26 mouse cellular contexts compared by ENCODE assay signal in genomic region chr4:49039854-49040253, GRCm38 (mm10). TPM values are rescaled to one million over a fixed set of nuclear protein-coding genes. Genes with fewer than 3 reads are reported as not detected.
"Had no signal": no experiment of that assay in that cellular context is flagged by ENCODE, and none has a peak within 500 bp of the region (broad histone marks: within the 10 kb centered on the region; RNA-seq: fewer than 3 reads in every experiment).

No protein-coding gene starts in this region.

- H3K4me2 ChIP-seq: heart, embryonic 12.5 days; intestine, embryonic 15.5 days; limb, embryonic 12.5 days; liver, embryonic 11.5 days; liver, embryonic 13.5 days; liver, embryonic 15.5 days had no signal

- H3K27me3 ChIP-seq: heart, embryonic 12.5 days; intestine, embryonic 15.5 days; liver, embryonic 13.5 days; liver, embryonic 15.5 days had no signal

- H3K9ac ChIP-seq: heart, embryonic 12.5 days; intestine, embryonic 15.5 days; limb, embryonic 12.5 days; liver, embryonic 13.5 days; liver, embryonic 15.5 days had no signal

- H3K36me3 ChIP-seq: heart, embryonic 10.5 days; heart, embryonic 12.5 days; hindbrain, embryonic 10.5 days; intestine, embryonic 15.5 days; limb, embryonic 10.5 days; limb, embryonic 12.5 days; liver, embryonic 13.5 days; liver, embryonic 15.5 days had no signal

- ATAC-seq: inflammation-experienced regulatory T-cells, adult 6 months; intestine, embryonic 15.5 days; intestine, postnatal 0 days had no signal

- H3K9me3 ChIP-seq: heart, embryonic 10.5 days; heart, embryonic 12.5 days; hindbrain, embryonic 10.5 days; intestine, embryonic 15.5 days; limb, embryonic 10.5 days; limb, embryonic 12.5 days; liver, embryonic 13.5 days; liver, embryonic 15.5 days had no signal

- H3K4me3 ChIP-seq: gastrocnemius, adult 2 months; heart, embryonic 10.5 days; heart, embryonic 12.5 days; hindbrain, embryonic 10.5 days; intestine, embryonic 15.5 days; layer of hippocampus, adult 2 months; left cerebral cortex, adult 2 months; limb, embryonic 10.5 days; limb, embryonic 12.5 days; liver, embryonic 13.5 days; liver, embryonic 15.5 days had no signal

- H3K4me1 ChIP-seq: heart, embryonic 10.5 days; hindbrain, embryonic 10.5 days; intestine, embryonic 15.5 days; limb, embryonic 10.5 days; limb, embryonic 12.5 days; liver, embryonic 13.5 days; liver, embryonic 15.5 days had no signal

- H3K27ac ChIP-seq: gastrocnemius, adult 2 months; heart, embryonic 10.5 days; hindbrain, embryonic 10.5 days; intestine, embryonic 15.5 days; layer of hippocampus, adult 2 months; left cerebral cortex, adult 2 months; limb, embryonic 10.5 days; limb, embryonic 12.5 days; liver, embryonic 13.5 days; liver, embryonic 15.5 days had no signal

- DNase-seq: gastrocnemius, adult 2 months; gastrocnemius, postnatal 10 days; gastrocnemius, postnatal 25 days; heart, adult 18-20 months; heart, postnatal 10 days; heart, postnatal 4 days; kidney, adult 18-20 months; kidney, adult 8-10 months; kidney, postnatal 10 days; kidney, postnatal 25 days; kidney, postnatal 4 days; liver; liver, embryonic 13.5 days had no signal

RNA-seq across cellular contexts. Expression of gene Plppr1, which starts 19.2 kb away (rescaled TPM):
- total RNA-seq: gastrocnemius, adult 2 months; gastrocnemius, postnatal 25 days; granulocyte monocyte progenitor cell, adult 5-6 weeks had no signal
- polyA plus RNA-seq: inflammation-experienced regulatory T-cells, adult 6 months had no signal
